Mouse (Mus musculus): ENCODE data around the gene Rbm42. TPM values are rescaled to one million over a fixed set of nuclear protein-coding genes. Genes with fewer than 3 reads are reported as not detected.
A peak's percentile ranks its signal among the peaks of the same experiment; 100 is the strongest.

The Rbm42 gene
- polyA plus RNA-seq, 1 experiment from 2014 or later: 145 TPM

GRCm38 (mm10) chr7:30636395-30636794 is 13.7 kb downstream of the Rbm42 start:
- Histone ChIP-seq H3K4me3 (no peak overlapping the region), H3K27me3 (ENCODE audit: low read depth, poor library complexity, severe bottlenecking) (peaks cover 61% of the 10 kb centered on the region), H3K27ac (replicated peaks) (no peak overlapping the region), H3K36me3 (peaks cover 17% of the 10 kb centered on the region), H3K9me3 (replicated peaks) (no peaks in the 10 kb centered on the region), H3K4me1 (peaks cover 20% of the 10 kb centered on the region)
- DNase-seq (ENCODE audit: low spot score): no peak
- WGBS: 31% methylated on average over 11 of the region's 11 CpGs

GRCm38 (mm10) chr7:30635752-30636151 is 14.4 kb downstream of the Rbm42 start, which contains the start of gene Etv2:
Gene Etv2 (minus strand): TSS chr7:30635852.
- WGBS: 3% methylated on average over 5 of the region's 5 CpGs
- H3K4me3 ChIP-seq: peak within 1 kb of the TSS; percentile 40
- no peak within 1 kb of the TSS for H3K27ac ChIP-seq (replicated peaks)
- H3K4me1 ChIP-seq: peaks cover 20% of the 10 kb centered on the region
- H3K9me3 ChIP-seq (replicated peaks): no peaks in the 10 kb centered on the region
- H3K27me3 ChIP-seq (ENCODE audit: low read depth, poor library complexity, severe bottlenecking): peaks cover 63% of the 10 kb centered on the region
- DNase-seq (ENCODE audit: low spot score): no peak
- H3K36me3 ChIP-seq: peaks cover 10% of the 10 kb centered on the region

- DNase-seq (ENCODE audit: low spot score): peak; percentile 81
- H3K4me1 ChIP-seq: peaks cover 20% of the 10 kb centered on the region
- peak overlapping the region; percentile 40 for H3K4me3 ChIP-seq
- no peaks in the 10 kb centered on the region for H3K9me3 ChIP-seq (replicated peaks)
- peaks cover 63% of the 10 kb centered on the region for H3K27me3 ChIP-seq (ENCODE audit: low read depth, poor library complexity, severe bottlenecking)
- H3K27ac ChIP-seq (replicated peaks): no peak overlapping the region
- WGBS: 1% methylated on average over 20 of the region's 20 CpGs
- no peaks in the 10 kb centered on the region for H3K36me3 ChIP-seq
Observed at GRCm38 (mm10) chr7:30634621-30635020, 15.5 kb downstream of the Rbm42 start.

GRCm38 (mm10) chr7:30633762-30634412 is 16.2 kb downstream of the Rbm42 start:
- Histone ChIP-seq H3K27ac (replicated peaks) (no peak overlapping the region), H3K4me1 (peaks cover 20% of the 10 kb centered on the region), H3K9me3 (replicated peaks) (no peaks in the 10 kb centered on the region), H3K27me3 (ENCODE audit: low read depth, poor library complexity, severe bottlenecking) (peaks cover 63% of the 10 kb centered on the region), H3K36me3 (no peaks in the 10 kb centered on the region), H3K4me3 (peak overlapping the region; percentile 40)
- DNase-seq (ENCODE audit: low spot score): peak; percentile 21
- WGBS: 6% methylated on average over 27 of the region's 27 CpGs

DNA sequence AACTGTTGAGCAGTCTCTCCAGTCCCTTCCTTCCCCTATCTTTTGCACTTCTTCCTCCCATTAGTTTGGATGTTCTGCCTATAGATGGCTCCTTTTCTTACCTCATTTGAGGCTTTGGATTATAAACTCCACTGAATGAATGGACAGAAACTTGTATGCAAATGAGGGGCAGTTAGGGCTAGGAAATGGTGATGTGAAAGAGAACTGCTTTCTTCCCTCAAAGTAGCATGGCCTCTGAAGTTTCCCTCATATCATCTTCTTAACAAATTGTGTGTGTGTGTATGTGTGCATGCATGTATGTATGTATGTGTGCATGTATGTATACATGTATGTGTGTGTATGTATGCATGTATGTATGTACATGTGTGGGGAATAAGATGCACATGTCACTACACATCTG is 21.1 kb downstream of the Rbm42 start:
- no peak for DNase-seq (ENCODE audit: low spot score)
- H3K9me3 ChIP-seq (replicated peaks): no peaks in the 10 kb centered on the region
- H3K27me3 ChIP-seq (ENCODE audit: low read depth, poor library complexity, severe bottlenecking): peaks cover 28% of the 10 kb centered on the region
- H3K36me3 ChIP-seq: peaks cover 5% of the 10 kb centered on the region
- no peak overlapping the region for H3K4me3 ChIP-seq
- peaks cover 18% of the 10 kb centered on the region for H3K4me1 ChIP-seq
- no peak overlapping the region for H3K27ac ChIP-seq (replicated peaks)

DNA sequence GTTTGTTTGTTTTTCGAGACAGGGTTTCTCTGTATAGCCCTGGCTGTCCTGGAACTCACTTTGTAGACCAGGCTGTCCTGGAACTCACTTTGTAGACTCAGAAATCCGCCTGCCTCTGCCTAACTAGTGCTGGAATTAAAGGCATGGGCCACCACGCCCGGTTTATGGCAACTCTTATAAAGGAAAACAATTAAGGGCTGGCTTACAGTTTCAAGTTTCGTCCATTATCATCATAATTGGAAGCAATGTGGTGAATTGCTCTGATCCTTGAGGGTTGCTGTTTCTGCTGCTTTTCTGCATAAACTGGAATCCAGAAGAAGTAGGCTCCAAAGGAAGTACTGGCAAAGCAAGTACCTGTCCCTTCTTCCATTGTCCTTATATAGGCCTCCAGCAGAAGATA is 23.5 kb downstream of the Rbm42 start:
- H3K4me3 ChIP-seq: no peak overlapping the region; the same call in 1 of the 2 replicates
- WGBS: 87% methylated on average over 5 of the region's 5 CpGs

DNA sequence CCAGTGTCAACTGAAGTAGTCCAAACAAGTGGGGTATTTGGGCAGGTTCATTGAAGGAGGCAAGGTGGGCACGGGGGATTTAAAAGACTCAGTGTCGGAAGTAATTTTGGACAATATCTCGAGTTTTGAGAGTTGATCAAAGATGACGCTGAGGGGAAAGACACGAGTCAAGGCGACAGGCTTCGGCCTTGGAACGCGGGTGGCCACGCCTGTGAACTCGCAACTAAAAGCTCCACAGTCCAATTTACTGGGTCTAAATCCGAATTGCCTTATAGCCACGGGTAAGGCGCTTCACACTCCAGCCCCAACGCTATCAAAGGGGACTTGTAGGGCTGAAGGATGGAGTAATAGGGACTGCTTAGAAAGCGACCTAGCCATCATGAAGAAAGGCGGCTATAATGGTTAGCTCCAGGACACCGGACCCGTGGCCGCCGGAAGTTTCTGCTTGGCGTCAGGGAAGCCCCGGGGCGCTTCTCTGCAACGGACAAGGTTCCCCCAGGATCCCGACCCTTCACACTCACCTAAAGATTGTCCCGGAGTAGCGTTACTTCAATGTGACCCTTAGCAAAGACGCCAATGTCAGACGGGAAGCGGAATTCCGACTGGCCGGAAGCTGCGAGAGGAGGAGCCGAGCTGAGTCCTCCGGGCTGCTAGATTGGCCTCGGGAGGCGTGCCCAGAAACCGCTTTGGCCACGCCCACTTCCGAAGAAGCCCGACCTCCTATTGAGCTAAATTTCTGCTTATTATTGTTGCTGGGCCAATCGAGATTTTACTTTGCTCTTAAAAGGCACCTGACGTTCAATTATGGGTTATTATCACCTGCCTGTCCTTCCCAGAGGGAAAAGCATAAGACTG is 24.4 kb downstream of the Rbm42 start, which contains the start of gene Cox6b1:
Gene Cox6b1, minus strand, starts transcription at position 622 of the 855 bp plus-strand sequence.
- DNase-seq (ENCODE audit: low spot score): peak; percentile 88
- no peaks in the 10 kb centered on the region for H3K9me3 ChIP-seq (replicated peaks)
- WGBS: 3% methylated on average over 44 of the region's 44 CpGs
- H3K36me3 ChIP-seq: peaks cover 37% of the 10 kb centered on the region
- H3K27me3 ChIP-seq (ENCODE audit: low read depth, poor library complexity, severe bottlenecking): no peaks in the 10 kb centered on the region
- H3K4me3 ChIP-seq: peak within 1 kb of the TSS; percentile 91
- peak within 1 kb of the TSS; percentile 86 for H3K27ac ChIP-seq (replicated peaks)
- H3K4me1 ChIP-seq: peaks cover 12% of the 10 kb centered on the region

More for the DNA sequence above, 23.5 kb downstream of the Rbm42 start:
- Histone ChIP-seq H3K36me3 (peaks cover 29% of the 10 kb centered on the region), H3K9me3 (replicated peaks) (no peaks in the 10 kb centered on the region), H3K4me1 (peaks cover 12% of the 10 kb centered on the region), H3K27me3 (ENCODE audit: low read depth, poor library complexity, severe bottlenecking) (peaks cover 5% of the 10 kb centered on the region), H3K27ac (replicated peaks) (no peak overlapping the region)
- no peak for DNase-seq (ENCODE audit: low spot score)

GRCm38 (mm10) chr7:30619202-30619601 is 30.9 kb downstream of the Rbm42 start:
- H3K27ac ChIP-seq (replicated peaks): no peak overlapping the region
- DNase-seq (ENCODE audit: low spot score): no peak
- peaks cover 88% of the 10 kb centered on the region for H3K36me3 ChIP-seq
- H3K9me3 ChIP-seq (replicated peaks): no peaks in the 10 kb centered on the region
- H3K27me3 ChIP-seq (ENCODE audit: low read depth, poor library complexity, severe bottlenecking): no peaks in the 10 kb centered on the region
- H3K4me3 ChIP-seq: no peak overlapping the region
- no peaks in the 10 kb centered on the region for H3K4me1 ChIP-seq
- WGBS: 89% methylated on average over 3 of the region's 3 CpGs

DNA sequence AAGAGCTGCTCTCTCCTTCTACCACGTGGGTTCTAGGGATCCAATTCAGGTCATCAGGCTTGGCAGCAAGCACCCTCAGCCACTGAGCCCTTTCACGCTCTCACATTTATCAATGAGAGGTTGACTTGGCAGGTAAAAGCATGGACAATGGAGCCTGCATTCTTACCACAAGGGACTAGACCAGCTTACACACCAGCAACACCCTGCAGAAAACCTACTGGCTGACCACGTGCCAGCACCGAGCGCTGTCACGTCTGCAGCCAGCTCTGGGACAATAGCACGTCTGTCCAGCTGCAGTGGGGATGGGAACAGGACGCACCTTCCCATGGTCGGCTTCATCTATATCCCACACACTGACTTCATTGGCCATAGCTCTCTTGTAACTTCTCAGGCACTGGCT is 31.5 kb downstream of the Rbm42 start:
- Histone ChIP-seq H3K36me3 (peaks cover 83% of the 10 kb centered on the region), H3K4me1 (no peaks in the 10 kb centered on the region), H3K9me3 (replicated peaks) (no peaks in the 10 kb centered on the region), H3K4me3 (no peak overlapping the region), H3K27me3 (ENCODE audit: low read depth, poor library complexity, severe bottlenecking) (no peaks in the 10 kb centered on the region), H3K27ac (replicated peaks) (no peak overlapping the region)
- WGBS: 92% methylated on average over 9 of the region's 9 CpGs
- DNase-seq (ENCODE audit: low spot score): no peak

GRCm38 (mm10) chr7:30615049-30615760 is 34.9 kb downstream of the Rbm42 start:
- no peak for DNase-seq (ENCODE audit: low spot score)
- Histone ChIP-seq H3K27ac (replicated peaks) (no peak overlapping the region), H3K36me3 (peaks cover 52% of the 10 kb centered on the region), H3K27me3 (ENCODE audit: low read depth, poor library complexity, severe bottlenecking) (no peaks in the 10 kb centered on the region), H3K9me3 (replicated peaks) (no peaks in the 10 kb centered on the region), H3K4me1 (no peaks in the 10 kb centered on the region), H3K4me3 (no peak overlapping the region)
- WGBS: 62% methylated on average over 5 of the region's 5 CpGs

DNA sequence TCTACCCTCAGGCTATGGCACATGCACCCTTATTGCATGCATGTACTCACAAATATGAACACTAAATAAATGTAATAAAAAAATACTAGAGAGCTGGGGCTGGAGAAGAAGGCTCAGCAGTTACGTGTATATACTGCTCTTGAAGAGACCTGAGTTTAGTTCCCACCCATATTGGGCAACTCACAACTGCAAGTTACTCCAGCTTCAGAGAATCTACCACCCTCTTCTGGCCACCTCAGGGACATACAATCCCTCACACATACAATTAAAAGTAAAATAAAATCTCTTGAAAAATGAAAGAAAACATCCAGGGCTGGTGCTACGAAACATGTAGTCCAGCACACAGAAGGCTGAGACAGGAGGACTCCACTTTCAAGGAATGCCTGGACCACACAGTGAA is 35.7 kb downstream of the Rbm42 start:
- Histone ChIP-seq H3K27ac (replicated peaks) (no peak overlapping the region), H3K27me3 (ENCODE audit: low read depth, poor library complexity, severe bottlenecking) (no peaks in the 10 kb centered on the region), H3K4me3 (no peak overlapping the region), H3K9me3 (replicated peaks) (no peaks in the 10 kb centered on the region), H3K4me1 (no peaks in the 10 kb centered on the region), H3K36me3 (peaks cover 46% of the 10 kb centered on the region)
- DNase-seq (ENCODE audit: low spot score): no peak
- WGBS: 78% methylated on average over 2 of the region's 2 CpGs

- Histone ChIP-seq H3K9me3 (replicated peaks) (no peaks in the 10 kb centered on the region), H3K4me3 (no peak overlapping the region), H3K27me3 (ENCODE audit: low read depth, poor library complexity, severe bottlenecking) (no peaks in the 10 kb centered on the region), H3K36me3 (peaks cover 38% of the 10 kb centered on the region), H3K27ac (replicated peaks) (no peak overlapping the region), H3K4me1 (0 out of 2 replicates have a peak, but pooled peaks cover 2% of the 10 kb centered on the region)
- peak; percentile 65 for DNase-seq (ENCODE audit: low spot score)
- WGBS: 27% methylated on average over 14 of the region's 14 CpGs
Observed at GRCm38 (mm10) chr7:30613529-30614112, 36.5 kb downstream of the Rbm42 start.

Measured in midbrain, embryonic 10.5 days (tissue).